Mouse (Mus musculus) thymus, postnatal 4 days (tissue): ENCODE data around the gene Trappc1.

Experiments used
- DNase-seq: peaks from one replicate; pipeline ENCODE4 v3.0.0; 2021

The Trappc1 gene

DNA sequence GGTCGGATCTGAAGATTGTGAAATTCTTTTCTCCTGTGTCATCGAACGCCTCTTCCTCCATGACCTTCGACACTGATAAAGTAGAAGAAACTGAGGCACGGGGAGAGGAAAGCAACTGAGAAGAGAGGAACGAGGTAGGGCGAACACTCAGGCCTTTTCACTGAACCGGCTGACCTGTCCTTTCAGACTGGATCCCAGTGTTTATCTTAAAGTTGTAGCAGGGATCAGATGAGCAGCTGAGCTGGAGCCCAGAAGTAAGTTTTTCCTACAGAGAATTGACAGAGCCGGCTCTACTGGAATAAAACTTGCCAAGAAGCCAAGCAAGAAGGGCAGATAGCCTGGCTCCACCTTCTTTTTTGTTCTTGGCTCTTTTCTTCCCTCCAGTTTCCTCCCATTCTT lies 47.0 kb downstream of the Trappc1 start:
- DNase-seq, result no peak

DNA sequence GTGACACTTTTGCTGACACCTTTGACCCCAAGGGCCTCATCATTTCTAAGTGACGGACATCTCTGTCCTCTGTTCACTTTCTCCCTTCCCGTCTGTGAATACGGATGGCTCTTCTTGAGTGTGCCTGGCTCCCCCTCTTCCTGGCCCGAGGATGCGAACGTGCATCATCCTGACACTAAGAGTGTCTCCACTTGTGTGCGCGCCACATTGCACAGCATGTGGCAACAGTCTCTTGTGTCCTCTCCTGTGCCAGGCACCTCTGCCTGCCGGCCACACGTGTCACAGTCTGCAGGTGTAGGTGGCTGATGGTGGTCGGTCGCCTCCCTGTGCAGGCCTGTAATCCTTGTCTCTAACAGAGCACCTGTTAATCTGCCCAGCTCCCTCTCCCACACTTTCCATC lies 47.8 kb downstream of the Trappc1 start:
- DNase-seq, result no peak

DNA sequence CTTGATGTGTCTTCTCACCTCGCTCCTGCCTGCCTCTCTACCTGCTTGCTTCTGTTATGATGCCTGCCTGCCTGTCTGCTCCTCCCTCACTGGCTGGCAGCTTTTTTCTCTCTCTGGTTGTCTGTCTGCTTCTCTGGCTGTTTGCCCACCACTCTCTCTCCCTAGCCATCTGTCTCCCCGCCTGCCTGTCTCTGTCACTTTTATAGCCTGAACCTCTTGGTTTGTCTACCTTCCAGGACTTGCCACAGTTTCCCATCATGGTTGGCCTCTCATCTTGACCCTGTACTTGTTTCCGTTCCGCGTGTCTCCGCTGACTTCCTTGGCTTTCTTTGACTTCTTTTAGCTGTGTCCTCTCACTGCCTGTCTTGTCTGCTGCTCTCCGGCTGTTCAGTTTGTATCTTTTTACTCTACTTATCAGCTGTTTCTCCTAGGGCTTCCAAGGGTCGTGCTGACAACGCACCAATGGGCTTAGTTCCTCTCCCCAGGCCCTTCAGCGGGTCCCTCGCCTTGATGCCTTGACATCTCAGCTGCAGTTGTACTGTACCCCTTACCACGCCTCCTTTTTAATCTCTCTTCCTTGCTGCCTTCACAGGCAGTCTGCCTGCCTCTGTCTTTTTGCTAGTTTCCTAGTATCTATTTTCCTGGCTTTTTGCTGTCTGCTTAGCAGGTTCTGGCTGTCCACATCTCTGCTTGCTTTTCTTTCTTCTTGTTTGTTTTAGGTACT lies 48.4 kb downstream of the Trappc1 start:
- peak; percentile 15 for DNase-seq

DNA sequence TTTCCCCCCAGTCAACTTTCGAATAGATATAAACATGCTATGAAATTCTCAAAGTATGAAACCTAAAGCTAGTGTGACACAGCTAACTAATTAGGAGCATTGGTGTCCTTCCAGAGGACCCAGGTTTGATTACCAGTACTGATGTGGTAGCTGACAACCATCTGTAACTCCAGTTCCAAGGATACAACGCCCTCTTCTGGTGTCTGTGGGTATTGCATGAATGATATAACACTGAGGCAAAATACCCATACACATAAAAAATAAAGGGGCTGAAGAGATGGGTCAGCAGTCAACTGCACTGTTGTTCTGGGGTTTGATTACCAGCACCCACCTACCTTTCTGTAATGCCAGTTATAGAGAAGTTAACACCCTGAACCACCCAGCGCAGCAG lies 49.0 kb downstream of the Trappc1 start:
- DNase-seq, result peak; percentile 32

DNA sequence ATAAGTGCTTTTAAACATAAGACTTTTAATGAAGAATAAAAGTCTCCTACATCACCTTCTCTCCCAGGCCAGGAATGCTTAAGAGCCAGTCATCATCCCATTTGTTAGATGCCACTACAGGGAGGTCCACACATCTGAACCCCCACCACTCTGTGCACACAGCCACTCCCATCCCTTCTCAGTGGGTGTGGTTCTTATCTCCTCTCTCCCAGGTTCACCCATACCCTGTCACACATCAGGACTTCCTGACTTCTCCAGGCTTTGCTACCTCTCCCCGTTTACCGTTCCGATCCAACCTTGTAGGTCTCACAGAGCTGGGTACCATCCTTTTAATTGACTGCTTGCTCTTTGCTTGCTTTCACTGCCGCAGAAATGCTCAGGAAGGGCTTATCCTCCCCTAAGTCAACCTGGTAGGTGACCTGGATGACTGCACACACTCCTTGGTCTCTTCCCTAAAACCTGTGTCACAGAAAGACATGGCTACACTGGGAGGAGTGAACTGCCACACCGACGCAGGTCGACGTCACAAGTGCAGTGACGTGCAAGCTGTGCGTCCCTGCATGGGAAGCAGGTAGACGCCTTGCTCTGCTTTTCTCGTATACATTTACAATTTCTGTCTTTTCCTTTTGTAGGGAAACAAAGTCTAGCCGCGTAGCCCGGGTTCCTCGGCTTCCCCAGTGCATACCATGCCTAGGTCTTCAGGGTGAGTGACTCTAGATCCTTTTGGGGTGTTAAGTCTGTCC lies 49.6 kb downstream of the Trappc1 start:
- no peak for DNase-seq
